ENCODE assay signal across 26 mouse cellular contexts in the genomic region with DNA sequence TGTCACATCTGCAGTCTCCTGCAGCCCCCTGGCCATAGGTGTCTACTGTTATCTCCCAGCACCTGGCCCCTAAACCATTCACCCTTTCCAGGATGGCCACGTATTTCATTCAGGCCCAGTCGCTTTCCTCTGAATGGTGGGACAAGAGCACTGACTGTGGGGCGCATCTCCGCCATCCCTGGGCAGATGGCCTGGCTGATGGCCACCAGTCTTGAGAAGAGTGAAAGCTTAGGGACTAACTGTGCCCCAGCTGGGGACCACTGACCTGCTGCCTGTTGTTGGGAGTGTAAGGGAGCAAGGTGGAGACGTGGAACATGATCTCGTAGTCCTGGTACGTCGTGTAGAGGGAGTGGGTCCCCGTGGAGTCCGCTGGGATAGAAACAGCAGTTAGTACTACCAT.
"Had no signal": no experiment of that assay in that cellular context is flagged by ENCODE, and none has a peak within 500 bp of the region (broad histone marks: within the 10 kb centered on the region; RNA-seq: fewer than 3 reads in every experiment).

No protein-coding gene starts in this region.

- DNase-seq: kidney, adult 9 months; kidney, postnatal 14 days; kidney, postnatal 4 days; layer of hippocampus, postnatal 36 days; liver; lung, adult 18-20 months; lung, postnatal 10 days; lung, postnatal 36 days; midbrain, embryonic 14.5 days; right cerebral cortex, adult 18-20 months; right cerebral cortex, postnatal 14 days; right cerebral cortex, postnatal 4 days; thymus, adult 2 months; thymus, postnatal 14 days; thymus, postnatal 4 days had no signal

- H3K27ac ChIP-seq: left cerebral cortex, adult 2 months; limb, embryonic 10.5 days; limb, embryonic 13.5 days; liver, embryonic 12.5 days; liver, embryonic 15.5 days; lung, embryonic 15.5 days; midbrain, embryonic 10.5 days; neural tube, embryonic 12.5 days; neural tube, embryonic 15.5 days; stomach, postnatal 0 days had no signal

- H3K4me1 ChIP-seq: neural tube, embryonic 12.5 days had no signal

- H3K9me3 ChIP-seq: limb, embryonic 10.5 days; limb, embryonic 13.5 days; liver, embryonic 12.5 days; liver, embryonic 15.5 days; lung, embryonic 15.5 days; megakaryocyte, embryonic 14.5 days; midbrain, embryonic 10.5 days; neural tube, embryonic 12.5 days; neural tube, embryonic 15.5 days had no signal

- H3K4me3 ChIP-seq: left cerebral cortex, adult 2 months; limb, embryonic 10.5 days; limb, embryonic 13.5 days; liver, embryonic 12.5 days; liver, embryonic 15.5 days; lung, embryonic 15.5 days; megakaryocyte, embryonic 14.5 days; midbrain, embryonic 10.5 days; neural tube, embryonic 12.5 days; neural tube, embryonic 15.5 days had no signal

- H3K27me3 ChIP-seq: limb, embryonic 13.5 days; liver, embryonic 12.5 days; liver, embryonic 15.5 days; lung, embryonic 15.5 days; megakaryocyte, embryonic 14.5 days; neural tube, embryonic 12.5 days; neural tube, embryonic 15.5 days had no signal
